Mouse (Mus musculus): ENCODE data around the gene Gfpt1. TPM values are rescaled to one million over a fixed set of nuclear protein-coding genes. Genes with fewer than 3 reads are reported as not detected.
"Not testable (repeated sequence)": the region's sequence is repeated elsewhere in the genome, so short reads cannot be mapped to it uniquely, and the experiment has no call there.

Gene Gfpt1
- polyA plus RNA-seq, 1 experiment from 2014 or later: 24.7 TPM

GRCm38 (mm10) chr6:87079457-87079856 is 36.8 kb downstream of the Gfpt1 start:
- Histone ChIP-seq H3K36me3 (ENCODE audit: control insufficient read depth, insufficient read depth, low read length) (peaks cover 8% of the 10 kb centered on the region), H3K9ac (ENCODE audit: low read depth, low read length) (no peak overlapping the region), H3K9me3 (ENCODE audit: control insufficient read depth, low read length) (no peaks in the 10 kb centered on the region), H3K4me3 (ENCODE audit: low read length) (no peak overlapping the region), H3K27me3 (replicated peaks; ENCODE audit: control insufficient read depth, insufficient read depth, low read length) (no peaks in the 10 kb centered on the region), H3K4me1 (ENCODE audit: control insufficient read depth, insufficient read depth, low read length) (no peaks in the 10 kb centered on the region), H3K4me2 (ENCODE audit: low read depth, low read length) (no peak overlapping the region), H3K27ac (ENCODE audit: low read length) (no peak overlapping the region)
- 90% methylated on average over 4 of the region's 4 CpGs for WGBS
- no peak for ATAC-seq

- H3K4me3 ChIP-seq (ENCODE audit: low read length): no peak overlapping the region
- H3K4me2 ChIP-seq (ENCODE audit: low read depth, low read length): no peak overlapping the region
- peaks cover 22% of the 10 kb centered on the region for H3K36me3 ChIP-seq (ENCODE audit: control insufficient read depth, insufficient read depth, low read length)
- ATAC-seq: peak; percentile 83
- no peaks in the 10 kb centered on the region for H3K27me3 ChIP-seq (replicated peaks; ENCODE audit: control insufficient read depth, insufficient read depth, low read length)
- peak overlapping the region; percentile 65 for H3K27ac ChIP-seq (ENCODE audit: low read length)
- H3K9ac ChIP-seq (ENCODE audit: low read depth, low read length): no peak overlapping the region
- H3K9me3 ChIP-seq (ENCODE audit: control insufficient read depth, low read length): no peaks in the 10 kb centered on the region
- H3K4me1 ChIP-seq (ENCODE audit: control insufficient read depth, insufficient read depth, low read length): no peaks in the 10 kb centered on the region
- 52% methylated on average over 6 of the region's 6 CpGs for WGBS
Observed at GRCm38 (mm10) chr6:87085026-87085425, 42.4 kb downstream of the Gfpt1 start.

- 91% methylated on average over 5 of the region's 5 CpGs for WGBS
- H3K9ac ChIP-seq (ENCODE audit: low read depth, low read length): no peak overlapping the region
- H3K4me3 ChIP-seq (ENCODE audit: low read length): no peak overlapping the region
- ATAC-seq: no peak
- no peaks in the 10 kb centered on the region for H3K9me3 ChIP-seq (ENCODE audit: control insufficient read depth, low read length)
- no peak overlapping the region for H3K4me2 ChIP-seq (ENCODE audit: low read depth, low read length)
- no peak overlapping the region for H3K27ac ChIP-seq (ENCODE audit: low read length)
- no peaks in the 10 kb centered on the region for H3K4me1 ChIP-seq (ENCODE audit: control insufficient read depth, insufficient read depth, low read length)
- peaks cover 23% of the 10 kb centered on the region for H3K36me3 ChIP-seq (ENCODE audit: control insufficient read depth, insufficient read depth, low read length)
- H3K27me3 ChIP-seq (replicated peaks; ENCODE audit: control insufficient read depth, insufficient read depth, low read length): no peaks in the 10 kb centered on the region
Observed at GRCm38 (mm10) chr6:87088356-87088755, 45.7 kb downstream of the Gfpt1 start.

- 81% methylated on average over 3 of the region's 3 CpGs for WGBS
- H3K4me1 ChIP-seq (ENCODE audit: control insufficient read depth, insufficient read depth, low read length): no peaks in the 10 kb centered on the region
- H3K27ac ChIP-seq (ENCODE audit: low read length): no peak overlapping the region
- no peak for ATAC-seq
- peaks cover 17% of the 10 kb centered on the region for H3K36me3 ChIP-seq (ENCODE audit: control insufficient read depth, insufficient read depth, low read length)
- H3K4me2 ChIP-seq (ENCODE audit: low read depth, low read length): no peak overlapping the region
- H3K27me3 ChIP-seq (replicated peaks; ENCODE audit: control insufficient read depth, insufficient read depth, low read length): no peaks in the 10 kb centered on the region
- no peak overlapping the region for H3K9ac ChIP-seq (ENCODE audit: low read depth, low read length)
- H3K4me3 ChIP-seq (ENCODE audit: low read length): no peak overlapping the region
- no peaks in the 10 kb centered on the region for H3K9me3 ChIP-seq (ENCODE audit: control insufficient read depth, low read length)
Observed at GRCm38 (mm10) chr6:87090877-87091276, 48.2 kb downstream of the Gfpt1 start.

GRCm38 (mm10) chr6:87092476-87092875 is 49.8 kb downstream of the Gfpt1 start:
- H3K4me3 ChIP-seq (ENCODE audit: low read length): no peak overlapping the region
- H3K36me3 ChIP-seq (ENCODE audit: control insufficient read depth, insufficient read depth, low read length): peaks cover 10% of the 10 kb centered on the region
- WGBS: 79% methylated on average over 5 of the region's 5 CpGs
- ATAC-seq: no peak
- H3K9ac ChIP-seq (ENCODE audit: low read depth, low read length): no peak overlapping the region
- no peaks in the 10 kb centered on the region for H3K27me3 ChIP-seq (replicated peaks; ENCODE audit: control insufficient read depth, insufficient read depth, low read length)
- H3K4me1 ChIP-seq (ENCODE audit: control insufficient read depth, insufficient read depth, low read length): no peaks in the 10 kb centered on the region
- no peaks in the 10 kb centered on the region for H3K9me3 ChIP-seq (ENCODE audit: control insufficient read depth, low read length)
- no peak overlapping the region for H3K4me2 ChIP-seq (ENCODE audit: low read depth, low read length)
- H3K27ac ChIP-seq (ENCODE audit: low read length): no peak overlapping the region

GRCm38 (mm10) chr6:87093631-87094030 is 51.0 kb downstream of the Gfpt1 start:
- H3K27me3 ChIP-seq (replicated peaks; ENCODE audit: control insufficient read depth, insufficient read depth, low read length); H3K4me1 ChIP-seq (ENCODE audit: control insufficient read depth, insufficient read depth, low read length); ATAC-seq; H3K9me3 ChIP-seq (ENCODE audit: control insufficient read depth, low read length); H3K36me3 ChIP-seq (ENCODE audit: control insufficient read depth, insufficient read depth, low read length); H3K9ac ChIP-seq (ENCODE audit: low read depth, low read length); H3K27ac ChIP-seq (ENCODE audit: low read length); H3K4me3 ChIP-seq (ENCODE audit: low read length); H3K4me2 ChIP-seq (ENCODE audit: low read depth, low read length): not testable (repeated sequence)
- WGBS: 89% methylated on average over 8 of the region's 8 CpGs

- Histone ChIP-seq H3K9ac (ENCODE audit: low read depth, low read length) (no peak overlapping the region), H3K4me3 (ENCODE audit: low read length) (no peak overlapping the region), H3K4me1 (ENCODE audit: control insufficient read depth, insufficient read depth, low read length) (peaks cover 23% of the 10 kb centered on the region), H3K4me2 (ENCODE audit: low read depth, low read length) (no peak overlapping the region), H3K36me3 (ENCODE audit: control insufficient read depth, insufficient read depth, low read length) (no peaks in the 10 kb centered on the region), H3K27me3 (replicated peaks; ENCODE audit: control insufficient read depth, insufficient read depth, low read length) (no peaks in the 10 kb centered on the region), H3K9me3 (ENCODE audit: control insufficient read depth, low read length) (no peaks in the 10 kb centered on the region), H3K27ac (ENCODE audit: low read length) (peak overlapping the region; percentile 40; the same call in 1 of the 2 replicates)
- ATAC-seq: no peak
- WGBS: 23% methylated on average over 3 of the region's 3 CpGs
Observed at GRCm38 (mm10) chr6:87099261-87099660, 56.6 kb downstream of the Gfpt1 start.

- no peak overlapping the region for H3K4me2 ChIP-seq (ENCODE audit: low read depth, low read length)
- peak overlapping the region; percentile 68 for H3K27ac ChIP-seq (ENCODE audit: low read length)
- 44% methylated on average over 7 of the region's 7 CpGs for WGBS
- H3K27me3 ChIP-seq (replicated peaks; ENCODE audit: control insufficient read depth, insufficient read depth, low read length): no peaks in the 10 kb centered on the region
- no peak overlapping the region; the same call in 1 of the 2 replicates for H3K9ac ChIP-seq (ENCODE audit: low read depth, low read length)
- no peaks in the 10 kb centered on the region for H3K9me3 ChIP-seq (ENCODE audit: control insufficient read depth, low read length)
- H3K36me3 ChIP-seq (ENCODE audit: control insufficient read depth, insufficient read depth, low read length): no peaks in the 10 kb centered on the region
- peaks cover 23% of the 10 kb centered on the region for H3K4me1 ChIP-seq (ENCODE audit: control insufficient read depth, insufficient read depth, low read length)
- ATAC-seq: no peak
- H3K4me3 ChIP-seq (ENCODE audit: low read length): no peak overlapping the region
Observed at GRCm38 (mm10) chr6:87099671-87100296, 57.1 kb downstream of the Gfpt1 start.

GRCm38 (mm10) chr6:87100297-87101020 is 57.8 kb downstream of the Gfpt1 start:
- no peaks in the 10 kb centered on the region for H3K36me3 ChIP-seq (ENCODE audit: control insufficient read depth, insufficient read depth, low read length)
- no peak overlapping the region for H3K4me2 ChIP-seq (ENCODE audit: low read depth, low read length)
- no peaks in the 10 kb centered on the region for H3K27me3 ChIP-seq (replicated peaks; ENCODE audit: control insufficient read depth, insufficient read depth, low read length)
- H3K4me3 ChIP-seq (ENCODE audit: low read length): no peak overlapping the region
- H3K4me1 ChIP-seq (ENCODE audit: control insufficient read depth, insufficient read depth, low read length): peaks cover 23% of the 10 kb centered on the region
- peak overlapping the region; percentile 68 for H3K27ac ChIP-seq (ENCODE audit: low read length)
- no peak overlapping the region; the same call in 1 of the 2 replicates for H3K9ac ChIP-seq (ENCODE audit: low read depth, low read length)
- 83% methylated on average over 9 of the region's 9 CpGs for WGBS
- H3K9me3 ChIP-seq (ENCODE audit: control insufficient read depth, low read length): no peaks in the 10 kb centered on the region
- ATAC-seq: no peak

All from intestine, embryonic 16.5 days (tissue).